Mouse (Mus musculus): ENCODE results near the gene Xxylt1. TPM values are rescaled to one million over a fixed set of nuclear protein-coding genes. Genes with fewer than 3 reads are reported as not detected.

Gene Xxylt1
- polyA plus RNA-seq (2014; fragmentation: Illumina TruSeq; extraction: RNeasy Lipid Tissue Mini Kit (QIAGEN cat#74804); ENCODE audit: low read depth, low replicate concordance), result 13.5 TPM

GRCm38 (mm10) chr16:31081125-31081664 lies at the start of gene Xxylt1:
Gene Xxylt1, minus strand, starts transcription at chr16:31081432.

Other genes starting within 250 kb of the Xxylt1 start
- 36.8 TPM for gene Acap2, start 119.8 kb upstream of the Xxylt1 start, polyA plus RNA-seq (2014; fragmentation: Illumina TruSeq; extraction: RNeasy Lipid Tissue Mini Kit (QIAGEN cat#74804); ENCODE audit: low read depth, low replicate concordance)
- 201 TPM for gene Ppp1r2, start 193.8 kb upstream of the Xxylt1 start, polyA plus RNA-seq (2014; fragmentation: Illumina TruSeq; extraction: RNeasy Lipid Tissue Mini Kit (QIAGEN cat#74804); ENCODE audit: low read depth, low replicate concordance)
- 1.0 TPM for gene Apod, start 233.4 kb upstream of the Xxylt1 start, polyA plus RNA-seq (2014; fragmentation: Illumina TruSeq; extraction: RNeasy Lipid Tissue Mini Kit (QIAGEN cat#74804); ENCODE audit: low read depth, low replicate concordance)

All from kidney, adult 10 weeks (tissue).